Mouse (Mus musculus) lung, adult 2 months (tissue): ENCODE results near the gene Tmem88.

Experiments used
- CTCF ChIP-seq: fragments of 200-500 bp; IDR thresholded peaks from 2 replicates; pipeline ENCODE4 v1.5.1; 2011; ENCODE audit warnings: mild to moderate bottlenecking, low read length, control low read depth; ENCODE audit not compliant: insufficient read depth
- POLR2A ChIP-seq: fragments of 200-500 bp; IDR thresholded peaks from 2 replicates; pipeline ENCODE4 v1.6.1; 2011; ENCODE audit warnings: low read depth, mild to moderate bottlenecking, control low read depth, low read length, borderline replicate concordance; ENCODE audit errors: extremely low read depth

DNA sequence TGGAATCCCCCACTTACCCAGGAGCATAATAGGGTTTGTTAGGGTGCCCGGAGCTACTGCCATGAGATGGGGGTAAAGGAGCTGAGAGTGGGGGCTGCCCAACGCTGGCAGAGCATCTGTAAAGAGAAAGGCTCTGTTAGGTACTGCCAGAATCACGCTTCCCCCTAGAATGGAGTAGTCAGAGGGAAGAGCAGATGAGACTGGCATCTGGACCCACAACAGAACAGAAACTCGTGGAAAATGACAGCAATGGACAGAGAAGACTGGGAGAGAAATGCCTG is 9.6 kb upstream of the Tmem88 start:
- TF ChIP-seq CTCF, result no peak
- no peak for TF ChIP-seq POLR2A
